Mouse (Mus musculus) neural tube, embryonic 12.5 days (tissue): Measurements from ENCODE around the gene Olfr1029. TPM values are rescaled to one million over a fixed set of nuclear protein-coding genes. Genes with fewer than 3 reads are reported as not detected.
"Not testable (repeated sequence)": the region's sequence is repeated elsewhere in the genome, so short reads cannot be mapped to it uniquely, and the experiment has no call there.

ENCODE experiments used
- ATAC-seq: fragments of 200-750 bp; cut with Nextera tagmentation; 2 replicates; pipeline ENCODE4 v1.8.0; 2017; ENCODE audit warnings: low read depth, mild to moderate bottlenecking, moderate TSS enrichment, moderate library complexity; ENCODE audit not compliant: low FRiP score
- H3K27ac ChIP-seq: fragments of 300-500 bp; sonication (generic); 2 replicates; pipeline ENCODE4 v1.5.1; 2016
- H3K27me3 ChIP-seq: fragments of 300-500 bp; sonication (generic); replicated peaks from 2 replicates; pipeline ENCODE4 v1.6.1; 2016; ENCODE audit warnings: mild to moderate bottlenecking
- H3K36me3 ChIP-seq: fragments of 300-500 bp; sonication (generic); 2 replicates; pipeline ENCODE4 v1.6.1; 2016; ENCODE audit warnings: mild to moderate bottlenecking
- H3K4me1 ChIP-seq: fragments of 300-500 bp; sonication (generic); 2 replicates; pipeline ENCODE4 v1.6.1; 2016
- H3K4me2 ChIP-seq: fragments of 300-500 bp; sonication (generic); replicated peaks from 2 replicates; pipeline ENCODE4 v1.6.1; 2016; ENCODE audit warnings: mild to moderate bottlenecking
- H3K4me3 ChIP-seq: fragments of 300-500 bp; sonication (generic); 2 replicates; pipeline ENCODE4 v1.5.1; 2016
- H3K9ac ChIP-seq: fragments of 300-500 bp; sonication (generic); 2 replicates; pipeline ENCODE4 v1.6.1; 2016; ENCODE audit warnings: mild to moderate bottlenecking
- H3K9me3 ChIP-seq: fragments of 300-500 bp; sonication (generic); 2 replicates; pipeline ENCODE4 v1.6.1; 2016; ENCODE audit warnings: mild to moderate bottlenecking
- WGBS: fragments of 180-500 bp; shearing (Covaris S2); methylation state at CpG from one replicate; pipeline ENCODE4 v1.1.7; 2016; 5-methylcytosine and 5-hydroxymethylcytosine counted together
- polyA plus RNA-seq: library from polyadenylated mRNA; unstranded; fragments of >200 nt; fragmentation: Nextera tagmentation; extraction: Ambion mirVana; gene quantifications from 2 replicates; pipeline ENCODE4 v1.2.1, GENCODE M21; 2016

Olfr1029 gene
- not detected in 2 replicates for polyA plus RNA-seq

DNA sequence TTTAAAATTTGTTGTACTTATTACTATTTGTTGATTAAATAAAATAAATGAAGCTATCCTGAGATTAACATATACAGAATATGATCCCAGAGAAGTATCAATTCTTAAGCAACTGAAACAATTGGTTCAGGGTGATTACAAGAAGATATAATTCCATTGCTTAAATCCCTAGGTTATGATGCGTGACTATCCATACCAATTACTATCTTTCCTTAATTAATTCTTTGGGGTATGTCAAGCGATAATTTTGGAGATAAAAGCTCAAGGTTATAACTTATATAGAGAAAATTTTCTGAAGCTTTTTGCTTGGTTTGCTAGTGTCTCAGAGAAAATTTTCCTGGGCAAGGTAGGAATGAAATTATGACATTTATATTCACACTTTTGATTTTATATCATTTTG is at the start of gene Olfr1029:
Gene Olfr1029 (plus strand): TSS at position 301 of the 400 bp plus-strand sequence.
- no peak within 1 kb of the TSS for H3K4me2 ChIP-seq
- no peak within 1 kb of the TSS for H3K9ac ChIP-seq
- no peak within 1 kb of the TSS for H3K4me3 ChIP-seq
- no peaks in the 10 kb centered on the region for H3K4me1 ChIP-seq
- no peak for ATAC-seq
- no peak within 1 kb of the TSS for H3K27ac ChIP-seq
- H3K36me3 ChIP-seq, result no peaks in the 10 kb centered on the region
- WGBS, result 88% methylated on average over 2 of the region's 2 CpGs
- H3K27me3 ChIP-seq, result no peaks in the 10 kb centered on the region
- no peaks in the 10 kb centered on the region for H3K9me3 ChIP-seq

DNA sequence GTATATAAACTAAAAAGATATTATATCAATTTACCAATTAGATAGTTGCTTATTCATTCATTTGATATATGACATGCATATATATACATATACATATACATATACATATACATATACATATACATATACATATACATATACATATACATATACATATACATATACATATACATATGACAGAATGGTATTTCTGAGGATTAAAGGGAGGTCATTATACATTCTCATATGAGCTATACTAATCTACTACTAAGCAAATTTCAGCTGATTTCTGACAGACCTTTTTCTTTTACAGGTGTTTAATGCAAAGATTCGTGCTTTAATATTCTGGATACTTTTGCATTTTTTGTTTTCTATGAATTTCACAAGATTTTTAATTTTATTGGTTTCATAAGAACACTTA is 23.6 kb upstream of the Olfr1029 start, which contains the start of gene Olfr1028:
Gene Olfr1028 (plus strand): TSS at position 301 of the 400 bp plus-strand sequence.
- Histone ChIP-seq H3K27ac (no peak within 1 kb of the TSS), H3K9me3 (no peaks in the 10 kb centered on the region), H3K27me3 (no peaks in the 10 kb centered on the region), H3K4me1 (no peaks in the 10 kb centered on the region), H3K4me3 (no peak within 1 kb of the TSS), H3K4me2 (no peak within 1 kb of the TSS), H3K9ac (no peak within 1 kb of the TSS), H3K36me3 (no peaks in the 10 kb centered on the region)
- ATAC-seq, result no peak
- WGBS, result 84% methylated on average over 1 of the region's 1 CpGs

DNA sequence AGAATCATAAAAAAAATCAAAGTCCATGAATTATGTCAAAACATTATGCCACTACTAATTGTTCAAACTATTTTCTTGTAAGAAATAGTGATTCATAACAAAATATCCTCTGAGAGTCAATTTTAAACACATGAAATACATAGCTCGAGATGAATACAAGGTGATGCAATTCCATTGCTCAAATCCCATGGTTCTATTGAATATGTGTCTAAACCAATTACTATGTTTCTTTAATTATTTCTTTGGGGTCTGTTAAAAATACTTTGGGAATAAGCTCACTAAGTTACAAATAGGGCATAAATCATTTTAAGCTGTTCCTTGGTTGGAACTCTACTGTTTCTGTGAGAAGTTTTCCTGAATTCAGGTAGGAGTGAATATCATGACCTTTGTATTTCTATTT is 5.3 kb downstream of the Olfr1029 start, which contains the start of gene Olfr1030:
Gene Olfr1030 (plus strand): TSS at position 301 of the 400 bp plus-strand sequence.
- Histone ChIP-seq H3K4me3 (no peak within 1 kb of the TSS), H3K4me1 (no peaks in the 10 kb centered on the region), H3K9ac (no peak within 1 kb of the TSS), H3K36me3 (no peaks in the 10 kb centered on the region), H3K9me3 (no peaks in the 10 kb centered on the region), H3K4me2 (no peak within 1 kb of the TSS), H3K27me3 (no peaks in the 10 kb centered on the region), H3K27ac (no peak within 1 kb of the TSS)
- ATAC-seq, result no peak
- 71% methylated on average over 1 of the region's 1 CpGs for WGBS

DNA sequence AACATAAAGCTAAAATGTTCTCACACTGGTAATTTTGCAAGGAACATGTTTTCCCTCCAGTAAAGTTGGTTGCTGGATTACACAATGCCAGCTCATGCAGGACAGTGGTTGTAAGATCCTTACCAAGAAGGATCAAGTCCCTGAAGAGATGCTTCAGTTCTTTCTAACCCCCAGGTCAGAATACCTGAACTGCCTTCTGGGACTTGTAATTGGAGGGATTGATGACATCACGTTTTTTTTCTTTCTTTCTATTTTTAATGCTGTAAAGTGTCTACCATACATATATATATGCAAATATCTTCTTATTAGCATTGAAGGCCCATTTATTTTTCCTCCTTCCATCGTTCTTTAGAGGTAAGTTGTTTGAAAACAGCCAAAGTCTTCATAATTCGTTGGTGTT is 16.3 kb downstream of the Olfr1029 start, which contains the start of gene Olfr1031:
Gene Olfr1031 (plus strand): TSS at position 301 of the 400 bp plus-strand sequence.
- WGBS, result 66% methylated on average over 3 of the region's 3 CpGs
- H3K4me3 ChIP-seq, result no peak within 1 kb of the TSS

DNA sequence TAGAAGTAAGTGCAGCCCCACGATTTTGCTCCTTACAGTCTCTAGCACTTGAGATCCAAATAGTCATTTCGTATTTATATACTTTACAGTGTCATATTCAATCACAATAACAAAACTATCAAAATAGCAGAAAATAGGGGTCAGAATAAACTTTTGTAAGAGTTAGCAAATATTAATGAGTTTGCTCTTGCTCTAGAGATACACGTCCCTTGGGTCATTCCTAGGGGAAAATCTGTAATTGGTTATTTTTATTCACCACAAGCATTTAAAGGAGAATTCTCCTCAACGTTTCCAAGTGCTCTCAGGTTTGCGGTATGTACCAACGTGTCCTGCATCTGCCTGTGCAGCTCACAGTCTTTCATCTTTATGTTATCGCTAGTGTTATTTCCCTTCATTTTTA is 31.5 kb downstream of the Olfr1029 start, which contains the start of gene Olfr1032:
Gene Olfr1032 (plus strand): TSS at position 301 of the 400 bp plus-strand sequence.
- no peak for ATAC-seq
- Histone ChIP-seq H3K9ac (no peak within 1 kb of the TSS), H3K4me3 (no peak within 1 kb of the TSS), H3K9me3 (no peaks in the 10 kb centered on the region), H3K36me3 (no peaks in the 10 kb centered on the region), H3K4me1 (no peaks in the 10 kb centered on the region), H3K27ac (no peak within 1 kb of the TSS), H3K4me2 (no peak within 1 kb of the TSS), H3K27me3 (no peaks in the 10 kb centered on the region)
- 89% methylated on average over 7 of the region's 7 CpGs for WGBS

More for the DNA sequence above, 16.3 kb downstream of the Olfr1029 start, which contains the start of gene Olfr1031:
- H3K4me1 ChIP-seq, result no peaks in the 10 kb centered on the region
- H3K9ac ChIP-seq, result no peak within 1 kb of the TSS
- H3K27ac ChIP-seq, result no peak within 1 kb of the TSS
- no peak within 1 kb of the TSS for H3K4me2 ChIP-seq
- ATAC-seq, result no peak
- H3K27me3 ChIP-seq, result no peaks in the 10 kb centered on the region
- no peaks in the 10 kb centered on the region for H3K9me3 ChIP-seq
- no peaks in the 10 kb centered on the region for H3K36me3 ChIP-seq

DNA sequence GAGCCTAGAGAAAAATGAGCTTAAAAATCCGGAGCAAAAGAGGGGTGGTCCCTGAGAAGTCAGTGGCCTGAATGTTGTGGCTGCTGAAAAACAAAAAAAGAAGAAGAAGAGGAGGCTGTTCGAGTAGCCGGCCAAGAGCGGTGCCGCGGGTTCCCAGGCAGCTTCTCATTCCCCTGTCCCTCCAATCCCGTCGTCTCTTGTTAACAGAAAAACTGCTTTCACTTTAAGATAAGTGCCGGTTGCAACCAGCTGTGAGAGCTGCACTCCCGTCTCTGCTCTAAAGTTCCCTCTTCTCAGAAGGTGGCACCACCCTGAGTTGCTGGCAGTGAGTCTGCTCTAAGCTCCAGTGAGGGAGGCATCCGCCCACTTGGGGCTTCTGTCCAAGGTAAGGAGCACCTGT is 46.7 kb downstream of the Olfr1029 start, which contains the start of gene Olfr1033:
Gene Olfr1033 (plus strand): TSS at position 228 of the 400 bp plus-strand sequence.
- H3K27ac ChIP-seq, result not testable (repeated sequence)

DNA sequence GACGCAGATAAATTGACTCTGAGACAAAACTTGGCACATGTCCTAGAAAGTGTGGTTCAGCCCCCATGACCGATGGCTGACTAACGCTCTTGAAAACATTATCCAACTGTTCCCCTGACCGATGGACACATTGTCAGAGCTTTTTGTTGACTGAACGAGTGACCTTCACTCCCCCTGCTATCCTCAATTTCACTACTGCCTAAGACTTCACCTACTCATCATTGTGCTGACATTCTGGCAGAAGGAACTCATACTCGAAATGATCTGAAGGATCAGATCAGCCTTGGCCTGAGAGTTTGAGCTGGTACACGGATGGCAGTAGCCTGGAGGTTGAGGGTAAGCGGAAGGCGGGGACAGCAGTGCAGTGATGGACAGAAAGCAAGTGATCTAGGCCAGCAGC is 47.8 kb downstream of the Olfr1029 start:
- H3K9ac ChIP-seq, H3K27me3 ChIP-seq, H3K9me3 ChIP-seq, H3K36me3 ChIP-seq, ATAC-seq, H3K4me2 ChIP-seq, H3K4me1 ChIP-seq, H3K27ac ChIP-seq, H3K4me3 ChIP-seq: not testable (repeated sequence)
- 79% methylated on average over 6 of the region's 9 CpGs for WGBS

More for the DNA sequence above, 46.7 kb downstream of the Olfr1029 start, which contains the start of gene Olfr1033:
- Histone ChIP-seq H3K4me3 (peak within 1 kb of the TSS; percentile 20), H3K4me2 (peak within 1 kb of the TSS; percentile 49)
- ATAC-seq, H3K4me1 ChIP-seq, H3K9ac ChIP-seq, H3K36me3 ChIP-seq, H3K9me3 ChIP-seq, H3K27me3 ChIP-seq: not testable (repeated sequence)
- 11% methylated on average over 11 of the region's 11 CpGs for WGBS

Other genes starting within 250 kb of the Olfr1029 start
- gene Olfr1012, start 211.1 kb upstream of the Olfr1029 start, polyA plus RNA-seq, result not detected in 2 replicates
- gene Olfr1013, start 206.8 kb upstream of the Olfr1029 start, polyA plus RNA-seq, result not detected in 2 replicates
- not detected in 2 replicates for gene Olfr1014, start 201.2 kb upstream of the Olfr1029 start, polyA plus RNA-seq
- gene Olfr1015, start 191.9 kb upstream of the Olfr1029 start, polyA plus RNA-seq, result not detected in 2 replicates
- gene Olfr1016, start 171.4 kb upstream of the Olfr1029 start, polyA plus RNA-seq, result not detected in 2 replicates
- not detected in 2 replicates for gene Olfr1018, start 155.4 kb upstream of the Olfr1029 start, polyA plus RNA-seq
- gene Olfr1019, start 128.4 kb upstream of the Olfr1029 start, polyA plus RNA-seq, result not detected in 2 replicates
- gene Olfr1020, start 126.9 kb upstream of the Olfr1029 start, polyA plus RNA-seq, result not detected in 2 replicates
- gene Olfr1022, start 105.3 kb upstream of the Olfr1029 start, polyA plus RNA-seq, result not detected in 2 replicates
- gene Olfr1023, start 88.3 kb upstream of the Olfr1029 start, polyA plus RNA-seq, result not detected in 2 replicates
- gene Olfr1024, start 68.8 kb upstream of the Olfr1029 start, polyA plus RNA-seq, result not detected in 2 replicates
- not detected in 2 replicates for gene Olfr1025-ps1, start 58.7 kb upstream of the Olfr1029 start, polyA plus RNA-seq
- not detected in 2 replicates for gene Olfr1026, start 52.3 kb upstream of the Olfr1029 start, polyA plus RNA-seq
- not detected in 2 replicates for gene Olfr1028, start 23.5 kb upstream of the Olfr1029 start, polyA plus RNA-seq
- gene Olfr1030, start 5.4 kb downstream of the Olfr1029 start, polyA plus RNA-seq, result not detected in 2 replicates
- gene Olfr1031, start 16.4 kb downstream of the Olfr1029 start, polyA plus RNA-seq, result not detected in 2 replicates
- not detected in 2 replicates for gene Olfr1032, start 31.6 kb downstream of the Olfr1029 start, polyA plus RNA-seq
- not detected in 2 replicates for gene Olfr1033, start 46.7 kb downstream of the Olfr1029 start, polyA plus RNA-seq
- gene Olfr1034, start 72.0 kb downstream of the Olfr1029 start, polyA plus RNA-seq, result not detected in 2 replicates
- not detected in 2 replicates for gene Olfr1036, start 100.1 kb downstream of the Olfr1029 start, polyA plus RNA-seq
- gene Olfr1037, start 113.5 kb downstream of the Olfr1029 start, polyA plus RNA-seq, result not detected in 2 replicates
- gene Olfr1039, start 162.0 kb downstream of the Olfr1029 start, polyA plus RNA-seq, result not detected in 2 replicates
- gene Olfr1040, start 172.8 kb downstream of the Olfr1029 start, polyA plus RNA-seq, result not detected in 2 replicates
- not detected in 2 replicates for gene Olfr1042, start 187.9 kb downstream of the Olfr1029 start, polyA plus RNA-seq
- gene Olfr1043, start 193.6 kb downstream of the Olfr1029 start, polyA plus RNA-seq, result not detected in 2 replicates
- gene Olfr1044, start 203.9 kb downstream of the Olfr1029 start, polyA plus RNA-seq, result not detected in 2 replicates
- not detected in 2 replicates for gene Olfr52, start 211.8 kb downstream of the Olfr1029 start, polyA plus RNA-seq
- not detected in 2 replicates for gene Olfr1045, start 229.1 kb downstream of the Olfr1029 start, polyA plus RNA-seq
- not detected in 2 replicates for gene Olfr1046, start 245.4 kb downstream of the Olfr1029 start, polyA plus RNA-seq